Mouse (Mus musculus) ES-E14 (cell line): ENCODE data around the gene Eif1ad.

Source experiments
- HCFC1 ChIP-seq: IDR thresholded peaks from 2 replicates; pipeline ENCODE4 v1.6.1; 2012; ENCODE audit warnings: low read length, inconsistent platforms, borderline replicate concordance; ENCODE audit not compliant: insufficient read depth
- MAFK ChIP-seq: IDR thresholded peaks from 2 replicates; pipeline ENCODE4 v1.6.1; 2014; ENCODE audit warnings: mild to moderate bottlenecking, low read depth, low read length, inconsistent platforms; ENCODE audit not compliant: insufficient read depth
- ZNF384 ChIP-seq: IDR thresholded peaks from 2 replicates; pipeline ENCODE4 v1.6.1; 2012; ENCODE audit warnings: low read depth, low read length, inconsistent platforms

- TF ChIP-seq HCFC1 = no peak
- TF ChIP-seq ZNF384 = no peak
- TF ChIP-seq MAFK = no peak
These were observed 4.4 kb upstream of the Eif1ad start for GRCm38 (mm10) chr19:5362186-5362585.
